Mouse (Mus musculus) left cerebral cortex, adult 9 months (tissue): ENCODE measurements around the gene Fitm1.

ENCODE experiments used
- DNase-seq, 2 experiments: peaks; one replicate each; pipeline ENCODE4 v3.0.0; 2022; ENCODE audit warnings: low spot score in 2 of 2

Fitm1 gene

DNA sequence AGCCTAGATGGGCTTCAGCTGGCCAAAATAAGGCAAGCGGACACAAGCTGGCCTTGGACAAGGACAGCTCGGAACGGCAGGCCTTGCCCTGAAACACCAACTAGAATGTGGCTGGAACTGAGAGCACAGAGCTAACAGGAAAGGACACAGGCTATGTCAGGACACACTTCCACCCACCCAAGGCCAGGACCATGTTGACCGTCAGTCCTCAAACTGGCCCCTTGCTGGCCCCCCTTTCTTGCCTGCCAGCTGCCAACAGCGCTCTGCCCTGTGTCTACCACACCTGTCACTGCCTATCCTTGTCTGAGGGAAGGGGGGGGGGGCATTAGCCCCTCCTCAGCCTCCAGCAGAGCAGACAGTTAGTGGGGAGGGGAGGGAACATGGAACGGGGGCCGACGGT lies at the start of gene Fitm1:
Gene Fitm1, plus strand, starts transcription at position 316 of the 400 bp plus-strand sequence.
- no peak for DNase-seq

DNA sequence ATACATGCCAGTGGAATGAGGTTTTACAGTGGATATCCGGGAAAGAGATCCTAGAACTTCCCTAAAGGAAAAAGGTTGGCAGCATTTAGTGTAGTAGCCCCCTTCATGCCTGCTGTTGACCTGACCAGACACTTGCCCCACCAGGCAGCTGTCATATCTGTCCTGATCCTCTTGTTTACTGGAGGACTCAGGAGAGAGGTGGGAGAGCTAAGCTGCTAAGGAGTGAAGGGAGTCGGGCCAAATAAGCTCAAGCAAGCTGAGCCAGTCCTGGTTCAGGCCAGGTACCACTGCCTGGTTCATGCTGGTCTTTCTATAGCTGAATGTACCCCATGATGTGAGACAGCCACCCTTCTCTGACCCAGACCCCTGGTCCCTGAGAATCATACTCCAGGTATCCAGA lies 48.7 kb upstream of the Fitm1 start:
- no peak for DNase-seq

DNA sequence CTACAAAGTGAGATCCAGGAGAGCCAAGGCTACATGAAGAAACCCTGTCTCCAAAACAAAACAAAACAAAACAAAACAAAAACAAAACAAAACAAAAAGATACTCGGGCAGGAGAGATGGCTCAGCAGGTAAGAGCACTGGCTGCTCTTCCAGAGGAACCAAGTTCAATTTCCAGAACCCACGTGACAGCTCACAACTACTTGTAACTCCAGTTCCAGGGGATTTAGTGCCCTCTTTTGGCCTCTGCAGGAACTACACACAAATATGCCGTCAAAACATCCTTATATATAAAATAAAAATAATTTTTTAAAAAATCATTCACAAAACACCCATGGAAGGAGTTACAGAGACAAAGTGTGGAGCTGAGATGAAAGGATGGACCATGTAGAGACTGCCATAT lies 47.5 kb upstream of the Fitm1 start:
- no peak for DNase-seq

DNA sequence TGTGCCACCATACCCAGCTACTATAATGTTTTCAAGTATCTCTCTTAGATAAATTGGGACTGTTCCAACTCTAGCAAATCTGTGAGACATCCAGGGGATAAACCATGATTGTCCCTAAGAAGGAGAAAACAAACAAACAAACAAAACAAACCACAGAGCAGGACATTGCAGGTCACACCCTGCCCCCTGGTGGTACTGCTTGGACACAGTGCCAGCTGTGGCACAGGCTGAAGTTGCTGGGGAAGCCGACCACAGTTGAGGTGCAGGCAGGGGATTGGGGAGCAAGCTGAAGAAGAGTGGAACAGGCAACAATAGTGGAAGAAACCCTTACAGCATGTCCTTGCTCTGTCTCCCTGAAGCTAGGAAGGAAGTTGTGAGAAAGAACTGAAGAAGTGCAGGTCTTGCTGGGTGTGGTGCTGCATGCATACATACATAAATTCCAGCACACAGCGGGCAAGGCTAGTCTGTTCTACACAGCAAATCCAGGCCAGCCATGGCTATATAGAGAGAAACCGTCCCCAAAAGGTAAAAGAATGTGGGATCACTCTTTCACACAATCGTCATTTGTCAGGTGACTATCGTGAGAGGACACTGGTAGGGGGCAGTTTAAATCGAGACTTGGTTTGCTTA lies 39.2 kb upstream of the Fitm1 start:
- peak in 1 of 2 experiments; percentile 40 for DNase-seq

DNA sequence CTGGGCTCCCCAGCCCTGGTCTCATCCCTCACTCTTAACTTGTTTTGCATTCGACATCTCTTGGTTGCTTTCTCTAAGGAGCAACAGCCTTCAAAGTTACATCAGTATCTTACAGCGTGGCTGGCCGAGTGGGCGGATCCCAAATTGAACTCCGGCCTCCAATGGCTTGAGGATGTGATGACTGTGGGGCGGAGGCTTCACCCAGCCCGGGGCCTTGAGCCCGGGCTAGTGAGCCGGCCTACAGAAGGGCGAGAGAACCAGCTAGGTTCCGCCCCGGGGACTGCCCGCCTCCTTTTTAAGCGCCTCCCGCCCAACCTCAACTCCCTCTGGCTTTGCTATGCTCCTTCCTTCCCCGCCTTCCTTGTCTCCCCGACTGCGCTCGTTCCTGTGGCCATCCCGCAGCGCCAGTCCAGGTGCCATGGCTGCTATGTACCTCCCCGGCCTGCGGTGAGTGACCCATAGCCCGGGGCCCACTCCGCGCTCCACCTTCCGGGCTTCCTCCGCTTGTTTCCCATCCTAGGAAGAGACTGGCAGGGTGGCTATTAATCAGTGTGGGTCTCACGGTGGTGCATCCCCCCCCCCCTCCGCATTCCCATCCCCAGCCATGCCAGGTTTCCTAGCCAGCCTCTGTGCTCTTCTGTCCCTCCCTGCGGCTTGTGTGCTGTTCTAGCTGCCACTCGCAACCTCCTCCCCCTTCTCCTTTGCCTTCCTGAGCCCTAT lies 35.2 kb upstream of the Fitm1 start, which contains the start of gene Pck2:
Gene Pck2, plus strand, starts transcription at position 200 of the 720 bp plus-strand sequence.
- DNase-seq, result peak in 1 of 2 experiments; percentile 80

DNA sequence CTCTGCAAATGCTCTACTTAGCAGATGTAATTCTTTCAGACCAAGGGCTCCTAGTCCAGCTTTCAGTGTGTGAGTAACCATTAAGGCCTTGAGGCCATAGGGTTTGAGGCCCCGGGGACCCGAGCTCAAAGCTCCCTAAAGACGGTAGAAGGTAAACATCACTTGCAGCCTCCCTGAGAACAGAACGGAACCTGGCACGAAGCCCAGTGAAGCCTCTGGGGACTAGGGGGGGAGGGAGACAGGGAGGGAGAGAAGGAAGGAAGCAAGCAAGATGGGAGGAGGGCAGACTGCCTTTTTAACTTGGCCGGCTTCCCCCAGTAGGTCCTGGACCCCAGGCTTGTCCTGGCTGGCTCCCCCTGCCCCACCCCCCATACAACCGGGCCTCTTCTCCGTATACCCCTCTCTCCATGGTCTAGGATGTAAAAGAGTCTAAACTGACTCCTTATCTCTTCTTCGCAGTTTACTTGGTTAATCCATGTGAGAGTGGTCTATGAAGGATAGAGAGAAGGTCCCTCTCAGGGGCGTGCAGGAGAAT lies 34.6 kb upstream of the Fitm1 start:
- peak in 1 of 2 experiments; percentile 74 for DNase-seq

DNA sequence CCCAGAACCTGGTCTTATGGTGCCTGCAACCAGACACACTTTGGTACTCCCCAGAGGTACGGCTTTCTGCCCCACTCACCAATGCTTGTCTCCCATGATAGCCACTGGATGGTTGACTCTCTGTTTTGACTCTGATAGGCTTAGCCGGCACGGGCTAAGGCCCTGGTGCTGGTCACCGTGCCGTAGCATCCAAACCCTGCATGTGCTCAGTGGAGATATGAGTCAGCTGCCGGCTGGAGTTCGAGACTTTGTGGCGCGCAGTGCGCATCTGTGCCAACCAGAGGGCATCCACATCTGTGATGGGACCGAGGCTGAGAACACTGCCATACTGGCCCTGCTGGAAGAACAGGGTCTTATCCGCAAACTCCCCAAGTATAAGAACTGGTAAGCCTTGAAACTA lies 33.1 kb upstream of the Fitm1 start:
- DNase-seq, result no peak

DNA sequence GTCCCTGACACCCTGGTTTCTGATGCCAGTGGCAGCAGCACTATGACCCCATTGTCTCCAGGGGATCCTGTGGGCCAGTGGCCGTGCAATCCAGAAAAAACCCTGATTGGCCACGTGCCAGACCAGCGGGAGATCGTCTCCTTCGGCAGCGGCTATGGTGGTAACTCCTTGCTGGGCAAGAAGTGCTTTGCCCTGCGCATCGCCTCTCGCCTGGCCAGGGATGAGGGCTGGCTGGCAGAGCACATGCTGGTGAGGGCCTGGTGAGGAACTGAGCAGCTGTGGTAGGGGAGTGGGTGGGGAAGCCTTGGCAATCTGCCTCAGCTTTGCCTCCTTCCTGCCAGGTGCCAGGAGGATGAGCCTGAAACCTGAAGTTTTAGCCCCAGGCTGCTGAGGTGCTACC lies 31.1 kb upstream of the Fitm1 start:
- no peak for DNase-seq

DNA sequence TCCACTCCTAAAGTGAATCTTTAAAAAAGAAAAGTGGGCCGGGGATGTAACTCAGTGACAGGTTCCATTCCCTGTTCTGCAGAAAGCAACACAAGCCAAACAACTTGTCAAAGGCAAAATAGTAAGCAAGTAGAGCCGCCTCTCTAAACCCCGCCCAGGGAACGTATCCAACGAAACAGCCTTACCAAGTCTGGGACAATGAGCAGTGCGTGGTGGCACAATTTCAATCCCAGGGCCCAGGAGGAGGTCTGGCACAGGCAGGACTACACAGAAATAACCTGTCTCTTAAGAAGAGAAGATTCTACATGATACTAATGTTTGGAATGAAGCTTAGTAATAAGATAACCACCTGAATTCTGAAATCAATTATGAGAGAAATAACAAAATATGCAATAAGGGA lies 25.2 kb upstream of the Fitm1 start:
- DNase-seq, result no peak

DNA sequence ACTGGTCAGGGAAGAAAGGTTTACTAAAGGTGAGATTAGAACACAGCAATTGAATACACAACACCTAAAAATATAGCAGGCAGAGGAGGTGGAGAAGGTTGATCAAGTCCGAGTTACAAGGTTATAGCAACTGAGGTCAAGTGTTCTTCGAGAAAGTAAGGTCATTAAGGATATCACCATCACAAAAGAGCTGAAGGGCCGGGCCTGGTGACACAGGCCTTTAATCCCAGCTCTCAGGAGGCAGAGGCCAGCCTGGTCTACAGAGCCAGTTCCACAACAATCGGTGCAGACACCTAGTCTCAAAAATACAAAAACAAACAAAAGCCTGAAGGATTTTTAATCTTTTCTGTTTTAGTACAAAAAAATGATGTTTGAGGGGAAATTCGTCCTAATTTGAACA lies 24.1 kb upstream of the Fitm1 start:
- DNase-seq, result no peak

DNA sequence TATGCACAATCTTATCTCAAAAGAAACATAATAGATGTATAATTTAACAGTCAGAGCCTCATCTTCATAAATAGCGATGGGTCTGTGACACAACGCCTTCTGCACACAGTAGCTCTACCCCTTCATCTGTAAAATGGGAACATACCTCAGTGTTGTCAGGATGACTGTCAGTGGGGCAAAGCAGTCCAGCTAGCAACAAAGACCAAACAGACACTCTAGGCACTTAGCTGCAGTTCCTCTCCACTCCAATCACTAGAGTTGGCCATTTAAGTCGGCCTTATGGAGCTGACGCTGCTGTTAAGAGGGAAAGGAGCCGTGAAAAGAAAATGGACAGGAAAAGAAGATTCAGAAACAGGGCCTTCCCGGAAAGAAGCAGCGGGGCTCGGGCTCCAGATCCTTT lies 23.6 kb upstream of the Fitm1 start:
- DNase-seq, result no peak

DNA sequence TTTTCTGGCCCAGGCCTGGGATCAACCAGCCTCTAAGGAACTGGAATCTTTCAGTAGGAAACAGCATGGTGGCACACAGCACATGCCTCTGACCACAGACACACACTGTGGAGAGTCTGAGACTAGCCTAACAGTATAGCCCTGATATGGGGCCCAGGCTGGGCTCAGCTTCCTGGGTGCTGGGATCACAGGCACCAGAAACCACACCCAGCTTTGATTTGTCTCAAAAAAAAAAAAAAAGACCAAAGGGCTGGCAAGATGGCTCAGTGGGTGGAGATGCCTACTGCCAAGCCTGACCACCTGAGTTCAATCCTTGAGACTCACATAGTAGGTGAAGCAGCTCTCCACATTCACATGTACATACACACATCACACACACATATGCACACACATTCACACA lies 20.8 kb upstream of the Fitm1 start:
- no peak for DNase-seq

DNA sequence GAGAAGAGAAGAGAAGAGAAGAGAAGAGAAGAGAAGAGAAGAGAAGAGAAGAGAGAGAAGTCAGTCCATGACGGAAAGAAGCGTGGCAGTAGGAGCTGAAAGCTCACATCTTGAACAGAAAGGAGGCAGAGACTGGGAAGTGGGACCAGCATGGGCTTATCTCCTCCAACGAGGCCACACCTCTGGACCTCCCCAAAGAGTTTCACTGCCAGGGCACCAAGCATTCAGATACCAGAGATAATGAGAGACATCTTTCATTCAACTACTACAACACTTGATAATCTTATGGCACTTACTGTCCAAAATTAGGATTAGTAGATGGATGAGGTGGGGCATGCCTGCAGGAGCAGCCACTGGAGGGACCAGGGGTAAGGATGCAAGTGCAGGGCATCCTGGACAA lies 19.6 kb upstream of the Fitm1 start:
- DNase-seq, result no peak

DNA sequence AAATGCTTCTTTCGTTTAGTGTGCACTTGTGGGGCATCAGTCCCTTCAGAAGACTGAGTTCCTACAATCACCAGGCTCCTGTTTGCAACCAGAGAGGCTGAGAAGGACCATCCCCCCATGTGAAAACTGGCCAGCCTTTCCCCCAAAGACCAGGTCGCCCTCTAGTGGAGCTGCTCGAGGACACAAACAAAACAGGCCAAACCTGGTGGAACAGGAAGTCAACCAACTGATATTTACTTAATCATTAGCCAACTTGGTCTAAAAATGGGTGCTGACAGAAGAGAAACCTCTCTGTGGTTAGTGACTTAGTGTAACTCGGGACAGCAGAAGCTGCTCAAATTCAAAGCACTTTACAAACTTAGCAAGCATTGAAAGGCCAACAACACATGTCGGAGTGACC lies 18.4 kb upstream of the Fitm1 start:
- DNase-seq, result peak in 1 of 2 experiments; percentile 79

DNA sequence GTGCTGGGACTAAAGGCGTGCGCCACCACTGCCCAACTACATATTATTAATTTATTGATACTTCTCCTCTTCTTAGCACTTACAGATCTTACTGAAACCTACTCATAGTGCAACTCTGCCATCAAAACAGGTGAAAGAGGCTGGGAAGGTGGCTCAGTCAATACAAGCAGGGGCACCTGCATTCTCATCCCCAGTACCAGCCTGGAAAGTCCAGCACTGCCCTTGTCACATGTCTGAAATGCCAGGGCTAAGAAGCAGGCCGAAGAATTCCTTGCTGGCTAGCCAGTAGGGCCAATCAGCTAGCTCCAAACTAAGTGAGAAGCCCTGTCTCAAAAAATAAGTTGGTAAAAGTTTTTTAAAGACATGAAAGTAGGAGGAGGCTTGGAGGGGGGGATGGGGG lies 17.8 kb upstream of the Fitm1 start:
- no peak for DNase-seq

DNA sequence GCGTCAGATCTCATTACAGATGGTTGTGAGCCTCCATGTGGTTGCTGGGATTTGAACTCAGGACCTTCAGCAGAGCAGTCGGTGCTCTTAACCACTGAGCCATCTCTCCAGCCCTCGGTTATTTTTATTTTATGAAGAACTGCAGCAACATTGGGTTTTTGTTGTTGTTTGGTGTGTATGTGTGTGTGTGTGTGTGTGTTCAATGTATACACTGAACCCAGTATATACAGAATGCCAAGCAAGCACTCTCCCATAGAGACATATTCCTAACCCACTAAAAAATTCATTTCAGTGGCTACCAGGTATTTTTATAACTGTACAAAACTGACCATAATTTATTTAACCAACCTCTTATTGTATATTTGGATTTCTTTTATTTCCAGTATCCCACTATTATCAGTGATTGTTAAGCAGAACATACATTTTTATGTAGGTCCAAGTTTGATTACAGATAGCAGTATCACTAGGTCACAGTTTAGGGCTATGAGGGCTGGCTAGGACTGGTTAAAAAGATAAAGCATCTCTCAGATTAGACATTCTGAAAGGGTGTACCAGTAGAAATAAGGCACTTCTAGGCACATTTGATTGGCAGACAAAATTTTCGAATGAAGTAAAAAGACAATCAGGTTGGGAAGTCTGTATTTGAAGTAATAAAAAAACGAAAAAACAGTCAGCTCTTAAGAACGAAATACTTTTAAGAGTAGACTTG lies 16.5 kb upstream of the Fitm1 start:
- DNase-seq, result no peak

DNA sequence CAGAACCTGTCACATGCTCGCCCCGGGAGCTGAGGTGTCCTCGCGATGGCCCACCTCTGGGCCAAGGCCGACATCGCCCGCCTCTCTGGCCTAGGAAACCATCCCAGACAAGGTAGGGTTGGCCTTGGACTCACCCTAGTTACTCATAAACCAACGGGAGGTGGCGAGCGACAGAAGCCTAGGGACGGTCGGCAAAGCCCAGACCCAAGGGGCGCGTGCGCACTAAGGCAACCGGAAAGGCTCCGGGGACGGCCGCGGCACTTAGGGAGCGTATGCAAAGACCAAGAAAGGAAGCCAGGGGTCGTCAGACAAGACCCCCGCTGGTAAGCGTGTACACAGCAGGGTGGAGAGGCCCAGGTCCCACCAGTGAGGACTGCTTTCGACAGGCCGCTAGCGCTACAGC lies 15.6 kb upstream of the Fitm1 start, which contains the start of gene Dcaf11:
Gene Dcaf11, plus strand, starts transcription at position 208 of the 403 bp plus-strand sequence.
- peak; percentile 74 to 91 for DNase-seq

DNA sequence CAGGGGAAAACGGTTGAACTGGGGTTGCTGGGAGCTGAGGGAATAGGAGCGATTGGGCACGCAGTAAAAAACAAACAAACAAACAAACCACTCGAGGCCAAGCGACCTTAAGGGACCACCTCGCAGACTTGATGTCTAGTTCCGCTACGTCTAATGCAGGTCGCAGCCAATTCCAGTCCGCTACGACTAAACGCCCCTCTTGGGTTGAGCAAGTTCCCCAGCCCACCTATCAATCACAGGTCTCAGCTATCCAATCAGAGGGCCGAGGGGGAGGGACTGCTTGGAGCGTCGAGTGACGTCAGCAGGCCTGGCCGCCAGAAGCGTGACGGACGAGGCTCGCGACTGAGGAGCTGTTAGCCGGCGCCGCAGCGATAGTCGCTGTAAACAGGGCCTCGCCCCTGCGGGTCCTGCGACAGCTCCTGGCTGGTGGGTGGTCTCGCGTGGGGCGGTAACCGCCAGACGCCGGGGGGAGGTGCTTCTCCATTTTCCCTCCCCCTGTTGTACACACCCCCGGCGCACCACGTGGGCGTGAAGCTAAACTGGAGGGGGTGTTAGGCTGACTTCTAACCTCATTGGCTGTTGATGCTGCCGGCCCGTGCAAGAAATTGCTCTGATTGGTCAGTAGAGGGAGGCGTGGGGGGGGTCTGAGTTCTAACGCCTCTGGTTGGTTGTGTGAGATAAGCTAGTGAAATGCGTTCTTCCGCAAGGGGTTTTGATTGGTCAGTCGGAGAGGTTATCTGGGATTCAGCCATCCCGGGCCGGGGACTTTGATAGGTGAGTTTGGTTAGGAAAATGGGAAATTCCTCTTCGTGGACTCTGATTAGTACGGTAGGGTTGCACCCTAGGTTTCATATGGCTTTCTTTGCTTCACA lies 15.0 kb upstream of the Fitm1 start, which contains the start of gene A730061H03Rik:
Gene A730061H03Rik, minus strand, starts transcription at position 205 of the 872 bp plus-strand sequence.
- DNase-seq, result peak; percentile 98 to 99

DNA sequence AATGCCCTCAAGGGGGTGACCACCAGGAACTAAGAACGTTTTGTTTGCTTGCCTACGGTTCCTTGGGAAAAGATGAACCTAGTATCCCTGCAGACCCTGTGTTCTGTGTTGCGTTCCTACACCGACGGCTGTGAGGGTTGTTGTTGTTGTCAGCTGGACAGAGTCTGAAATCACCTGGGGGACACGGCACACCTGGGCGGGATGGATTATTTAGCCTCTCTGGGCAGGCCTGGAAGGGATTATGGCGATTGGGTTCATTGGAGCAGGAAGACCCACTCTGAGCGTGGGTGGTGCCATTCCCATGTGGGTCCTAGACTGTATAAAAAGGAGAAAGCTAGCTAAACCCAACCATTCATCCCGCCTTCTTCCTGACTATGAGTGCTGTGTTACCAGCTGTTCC lies 13.6 kb upstream of the Fitm1 start:
- no peak for DNase-seq

DNA sequence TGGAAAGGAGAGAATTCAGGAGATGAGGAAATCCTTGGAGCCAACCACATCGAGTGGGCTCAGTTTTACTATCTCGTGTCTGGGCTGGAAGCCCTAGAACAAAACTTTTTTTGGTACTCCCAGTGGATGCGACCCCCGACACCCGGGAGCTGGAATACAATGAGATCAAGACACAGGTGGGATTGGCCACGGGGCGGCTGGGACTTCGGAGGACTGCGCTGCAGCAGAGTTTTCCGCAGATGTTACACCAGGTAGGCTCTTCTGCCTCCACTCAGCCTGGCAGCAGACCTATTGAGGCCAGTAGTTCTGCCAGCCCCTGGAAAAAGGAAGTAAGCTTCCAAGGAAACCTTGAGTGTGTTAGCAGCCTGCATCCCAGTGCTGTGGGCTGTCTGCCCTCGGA lies 12.2 kb upstream of the Fitm1 start:
- no peak for DNase-seq

DNA sequence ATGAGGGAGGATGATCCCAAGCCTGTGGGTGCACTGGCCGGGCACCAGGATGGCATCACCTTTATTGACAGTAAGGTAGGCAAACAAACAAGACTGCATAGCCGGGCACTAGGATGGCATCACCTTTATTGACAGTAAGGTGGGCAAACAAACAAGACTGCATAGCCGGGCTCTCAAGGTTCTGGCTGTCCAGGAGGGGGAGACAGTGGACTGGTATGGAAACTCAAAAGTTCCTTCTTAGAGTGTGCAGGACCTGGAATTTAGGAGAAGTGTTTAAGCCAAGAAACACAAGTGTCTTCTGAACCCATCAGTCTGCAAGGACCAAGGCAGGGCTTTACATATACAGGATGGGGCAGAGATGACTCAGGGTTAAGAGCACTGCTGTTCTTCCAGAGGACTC lies 9.7 kb upstream of the Fitm1 start:
- no peak for DNase-seq
